Mouse (Mus musculus): ENCODE data around the gene Mgat5. TPM values are rescaled to one million over a fixed set of nuclear protein-coding genes. Genes with fewer than 3 reads are reported as not detected.

Gene Mgat5
- total RNA-seq, 1 experiment, result 11.0 TPM

DNA sequence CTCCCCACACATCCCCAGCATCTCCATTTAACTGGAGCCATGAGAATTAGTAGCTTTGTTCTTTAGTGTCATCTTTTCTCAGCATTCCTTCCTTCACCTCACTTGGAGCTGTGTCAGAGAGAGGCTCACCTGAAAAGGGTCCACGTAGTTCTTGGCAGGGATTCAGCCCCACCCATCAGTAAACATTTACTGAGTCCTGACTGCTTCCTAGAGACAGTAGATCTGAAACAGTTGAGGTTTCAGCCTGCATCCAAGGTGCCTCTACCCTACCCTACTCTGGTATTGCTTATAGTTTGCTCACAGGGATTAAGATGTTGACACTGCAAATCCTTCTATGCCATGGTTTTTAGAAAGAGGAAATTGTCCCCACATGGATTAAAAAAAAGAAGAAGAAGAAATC, 43.6 kb downstream of the Mgat5 start:
- no peak for TF ChIP-seq MAFK (IDR thresholded peaks at IDR 0.05; ENCODE audit: insufficient read depth, low read depth, low read length)
- no peak for TF ChIP-seq HCFC1 (IDR thresholded peaks at IDR 0.05; ENCODE audit: borderline replicate concordance, insufficient read depth, low read length)
- TF ChIP-seq ZC3H11A (IDR thresholded peaks at IDR 0.05; ENCODE audit: borderline replicate concordance, low read depth, low read length), result no peak
- no peak for TF ChIP-seq CHD2 (IDR thresholded peaks at IDR 0.05; ENCODE audit: low read depth, low read length)
- TF ChIP-seq ZNF384 (IDR thresholded peaks at IDR 0.05; ENCODE audit: low read depth, low read length), result no peak
- H3K27ac ChIP-seq (ENCODE audit: insufficient read depth, low read depth, low read length, poor library complexity, severe bottlenecking), result no peak overlapping the region
- in situ Hi-C loops (cut with MboI; ENCODE audit: low sequenced_read_pairs in 2 of 2, unreplicated experiment in 2 of 2), result no loop called here
- H3K4me3 ChIP-seq (ENCODE audit: insufficient read depth in 1 of 2, low read depth in 1 of 2, low read length in 2 of 2, poor library complexity in 1 of 2, severe bottlenecking in 1 of 2), result no peak overlapping the region
- H3K9me3 ChIP-seq (ENCODE audit: control insufficient read depth, insufficient read depth, low read depth, low read length), result no peaks in the 10 kb centered on the region
- no peak overlapping the region for H3K9ac ChIP-seq (ENCODE audit: insufficient read depth, low read depth, low read length, poor library complexity, severe bottlenecking)
- H3K36me3 ChIP-seq (ENCODE audit: control insufficient read depth, insufficient read depth, low read length, poor library complexity, severe bottlenecking), result no peaks in the 10 kb centered on the region
- peaks cover 0 to 8% of the 10 kb centered on the region in 2 experiments; a peak in 2 of 4 replicates for H3K4me1 ChIP-seq (ENCODE audit: control insufficient read depth in 2 of 2, insufficient read depth in 2 of 2, low read length in 2 of 2, poor library complexity in 1 of 2)
- no peak for DNase-seq (ENCODE audit: low read depth, low spot score)

DNA sequence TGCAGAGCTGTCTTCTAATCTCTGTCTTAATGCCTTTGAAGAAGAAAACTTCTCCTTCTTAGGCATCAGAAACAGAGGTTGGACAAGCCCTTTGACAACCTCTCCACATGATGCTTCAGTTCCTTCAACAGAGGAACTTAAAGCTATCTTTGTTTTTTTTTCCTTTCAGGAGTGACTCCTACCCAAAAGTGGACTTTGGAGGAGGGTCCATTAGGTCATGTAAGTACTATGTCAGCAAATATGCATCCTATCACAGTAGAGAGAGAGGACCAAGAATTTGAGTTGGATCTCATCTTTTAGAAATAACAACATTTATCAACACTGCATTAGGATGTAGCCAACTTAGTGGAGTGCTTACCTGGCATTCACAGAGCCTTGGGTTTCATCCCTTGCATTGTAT, 44.8 kb downstream of the Mgat5 start:
- Histone ChIP-seq H3K4me3 (ENCODE audit: insufficient read depth in 1 of 2, low read depth in 1 of 2, low read length in 2 of 2, poor library complexity in 1 of 2, severe bottlenecking in 1 of 2) (no peak overlapping the region), H3K9me3 (ENCODE audit: control insufficient read depth, insufficient read depth, low read depth, low read length) (no peaks in the 10 kb centered on the region), H3K27ac (ENCODE audit: insufficient read depth, low read depth, low read length, poor library complexity, severe bottlenecking) (no peak overlapping the region), H3K9ac (ENCODE audit: insufficient read depth, low read depth, low read length, poor library complexity, severe bottlenecking) (no peak overlapping the region), H3K4me1 (ENCODE audit: control insufficient read depth in 2 of 2, insufficient read depth in 2 of 2, low read length in 2 of 2, poor library complexity in 1 of 2) (peaks cover 0 to 2% of the 10 kb centered on the region in 2 experiments; a peak in 2 of 4 replicates), H3K36me3 (ENCODE audit: control insufficient read depth, insufficient read depth, low read length, poor library complexity, severe bottlenecking) (no peaks in the 10 kb centered on the region)
- no peak for TF ChIP-seq ZNF384 (IDR thresholded peaks at IDR 0.05; ENCODE audit: low read depth, low read length)
- TF ChIP-seq ZC3H11A (IDR thresholded peaks at IDR 0.05; ENCODE audit: borderline replicate concordance, low read depth, low read length), result no peak
- TF ChIP-seq CHD2 (IDR thresholded peaks at IDR 0.05; ENCODE audit: low read depth, low read length), result no peak
- no peak for TF ChIP-seq HCFC1 (IDR thresholded peaks at IDR 0.05; ENCODE audit: borderline replicate concordance, insufficient read depth, low read length)
- TF ChIP-seq MAFK (IDR thresholded peaks at IDR 0.05; ENCODE audit: insufficient read depth, low read depth, low read length), result no peak
- in situ Hi-C loops (cut with MboI; ENCODE audit: low sequenced_read_pairs in 2 of 2, unreplicated experiment in 2 of 2), result no loop called here
- no peak for DNase-seq (ENCODE audit: low read depth, low spot score)

DNA sequence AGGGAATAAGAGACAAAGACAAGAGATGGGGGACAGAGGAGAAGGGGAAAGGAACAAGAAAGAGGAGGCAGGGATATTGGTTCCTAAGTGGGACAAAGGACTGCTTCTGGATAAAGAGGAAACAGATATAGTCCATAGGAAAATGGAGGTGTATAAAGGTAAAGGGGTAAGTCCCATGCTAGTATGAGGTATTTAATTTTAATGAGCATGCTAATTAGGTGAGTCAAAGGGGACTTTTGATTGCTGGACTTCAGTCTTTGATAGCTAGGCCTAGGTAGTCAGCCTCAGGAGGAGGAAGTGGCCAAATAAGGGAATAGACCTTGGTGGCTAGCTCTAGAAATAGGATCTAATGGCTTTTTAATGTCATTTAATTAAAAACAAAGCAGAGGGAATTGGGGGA, 45.5 kb downstream of the Mgat5 start:
- no peak for DNase-seq (ENCODE audit: low read depth, low spot score)
- Histone ChIP-seq H3K36me3 (ENCODE audit: control insufficient read depth, insufficient read depth, low read length, poor library complexity, severe bottlenecking) (no peaks in the 10 kb centered on the region), H3K4me1 (ENCODE audit: control insufficient read depth in 2 of 2, insufficient read depth in 2 of 2, low read length in 2 of 2, poor library complexity in 1 of 2) (no peaks in the 10 kb centered on the region), H3K9me3 (ENCODE audit: control insufficient read depth, insufficient read depth, low read depth, low read length) (no peaks in the 10 kb centered on the region), H3K4me3 (ENCODE audit: insufficient read depth in 1 of 2, low read depth in 1 of 2, low read length in 2 of 2, poor library complexity in 1 of 2, severe bottlenecking in 1 of 2) (no peak overlapping the region), H3K9ac (ENCODE audit: insufficient read depth, low read depth, low read length, poor library complexity, severe bottlenecking) (no peak overlapping the region), H3K27ac (ENCODE audit: insufficient read depth, low read depth, low read length, poor library complexity, severe bottlenecking) (no peak overlapping the region)
- in situ Hi-C loops (cut with MboI; ENCODE audit: low sequenced_read_pairs in 2 of 2, unreplicated experiment in 2 of 2), result no loop called here
- no peak for TF ChIP-seq HCFC1 (IDR thresholded peaks at IDR 0.05; ENCODE audit: borderline replicate concordance, insufficient read depth, low read length)
- no peak for TF ChIP-seq ZNF384 (IDR thresholded peaks at IDR 0.05; ENCODE audit: low read depth, low read length)
- TF ChIP-seq CHD2 (IDR thresholded peaks at IDR 0.05; ENCODE audit: low read depth, low read length), result no peak
- no peak for TF ChIP-seq ZC3H11A (IDR thresholded peaks at IDR 0.05; ENCODE audit: borderline replicate concordance, low read depth, low read length)
- TF ChIP-seq MAFK (IDR thresholded peaks at IDR 0.05; ENCODE audit: insufficient read depth, low read depth, low read length), result no peak

DNA sequence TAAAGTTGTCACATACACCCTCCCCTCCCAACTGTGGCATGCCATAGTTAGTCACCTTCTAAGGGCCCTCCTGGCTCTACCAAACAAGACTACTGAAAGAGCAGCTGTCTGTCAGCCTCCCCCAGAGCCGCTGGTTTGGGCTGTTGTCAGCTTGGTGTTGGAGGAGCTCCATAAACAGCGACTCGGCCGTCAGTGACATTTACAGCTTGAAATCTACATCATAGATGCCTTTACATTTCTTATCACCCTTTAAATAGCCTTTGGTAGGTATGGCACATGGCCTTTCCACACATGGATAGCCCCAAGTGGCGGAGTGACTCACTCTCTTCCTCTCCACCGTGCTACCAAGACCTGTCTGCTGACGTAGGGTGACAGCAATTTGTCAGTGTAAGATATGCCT, 46.9 kb downstream of the Mgat5 start:
- Histone ChIP-seq H3K9me3 (ENCODE audit: control insufficient read depth, insufficient read depth, low read depth, low read length) (no peaks in the 10 kb centered on the region), H3K36me3 (ENCODE audit: control insufficient read depth, insufficient read depth, low read length, poor library complexity, severe bottlenecking) (no peaks in the 10 kb centered on the region), H3K4me1 (ENCODE audit: control insufficient read depth in 2 of 2, insufficient read depth in 2 of 2, low read length in 2 of 2, poor library complexity in 1 of 2) (no peaks in the 10 kb centered on the region), H3K9ac (ENCODE audit: insufficient read depth, low read depth, low read length, poor library complexity, severe bottlenecking) (no peak overlapping the region), H3K27ac (ENCODE audit: insufficient read depth, low read depth, low read length, poor library complexity, severe bottlenecking) (no peak overlapping the region), H3K4me3 (ENCODE audit: insufficient read depth in 1 of 2, low read depth in 1 of 2, low read length in 2 of 2, poor library complexity in 1 of 2, severe bottlenecking in 1 of 2) (no peak overlapping the region)
- no peak for TF ChIP-seq MAFK (IDR thresholded peaks at IDR 0.05; ENCODE audit: insufficient read depth, low read depth, low read length)
- TF ChIP-seq CHD2 (IDR thresholded peaks at IDR 0.05; ENCODE audit: low read depth, low read length), result no peak
- no peak for TF ChIP-seq ZC3H11A (IDR thresholded peaks at IDR 0.05; ENCODE audit: borderline replicate concordance, low read depth, low read length)
- no peak for TF ChIP-seq ZNF384 (IDR thresholded peaks at IDR 0.05; ENCODE audit: low read depth, low read length)
- TF ChIP-seq HCFC1 (IDR thresholded peaks at IDR 0.05; ENCODE audit: borderline replicate concordance, insufficient read depth, low read length), result no peak
- DNase-seq (ENCODE audit: low read depth, low spot score), result no peak
- in situ Hi-C loops (cut with MboI; ENCODE audit: low sequenced_read_pairs in 2 of 2, unreplicated experiment in 2 of 2), result no loop called here

DNA sequence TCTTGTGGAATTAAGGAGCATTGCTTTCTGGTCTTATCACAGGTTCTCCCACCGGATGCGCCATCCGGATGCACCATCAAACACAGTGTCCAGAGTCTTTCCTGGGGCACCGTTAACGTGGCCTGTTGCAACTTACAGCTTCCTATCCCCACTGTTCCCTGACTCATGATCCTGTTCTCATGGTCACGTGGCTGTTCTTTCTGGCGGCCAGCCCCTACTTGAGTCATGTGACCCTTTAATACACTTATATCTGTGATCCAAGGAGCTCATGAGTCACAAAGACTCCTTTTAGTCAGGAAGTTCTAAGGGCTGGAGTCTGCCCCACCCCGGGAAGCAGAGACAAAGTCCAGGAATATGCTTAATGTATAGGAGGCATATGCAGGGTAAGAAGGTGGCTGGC, 52.2 kb downstream of the Mgat5 start:
- no peak overlapping the region for H3K9ac ChIP-seq (ENCODE audit: insufficient read depth, low read depth, low read length, poor library complexity, severe bottlenecking)
- in situ Hi-C loops (cut with MboI; ENCODE audit: low sequenced_read_pairs in 2 of 2, unreplicated experiment in 2 of 2), result no loop called here
- H3K4me3 ChIP-seq (ENCODE audit: insufficient read depth in 1 of 2, low read depth in 1 of 2, low read length in 2 of 2, poor library complexity in 1 of 2, severe bottlenecking in 1 of 2), result no peak overlapping the region
- H3K36me3 ChIP-seq (ENCODE audit: control insufficient read depth, insufficient read depth, low read length, poor library complexity, severe bottlenecking), result no peaks in the 10 kb centered on the region
- H3K4me1 ChIP-seq (ENCODE audit: control insufficient read depth in 2 of 2, insufficient read depth in 2 of 2, low read length in 2 of 2, poor library complexity in 1 of 2), result peaks cover 2 to 18% of the 10 kb centered on the region in 2 experiments; a peak in 3 of 4 replicates
- DNase-seq (ENCODE audit: low read depth, low spot score), result no peak
- no peak for TF ChIP-seq MAFK (IDR thresholded peaks at IDR 0.05; ENCODE audit: insufficient read depth, low read depth, low read length)
- TF ChIP-seq HCFC1 (IDR thresholded peaks at IDR 0.05; ENCODE audit: borderline replicate concordance, insufficient read depth, low read length), result no peak
- TF ChIP-seq ZC3H11A (IDR thresholded peaks at IDR 0.05; ENCODE audit: borderline replicate concordance, low read depth, low read length), result no peak
- no peak for TF ChIP-seq CHD2 (IDR thresholded peaks at IDR 0.05; ENCODE audit: low read depth, low read length)
- no peak overlapping the region for H3K27ac ChIP-seq (ENCODE audit: insufficient read depth, low read depth, low read length, poor library complexity, severe bottlenecking)
- H3K9me3 ChIP-seq (ENCODE audit: control insufficient read depth, insufficient read depth, low read depth, low read length), result no peaks in the 10 kb centered on the region
